Mouse (Mus musculus): ENCODE results near the gene Dmkn. TPM values are rescaled to one million over a fixed set of nuclear protein-coding genes. Genes with fewer than 3 reads are reported as not detected.

The Dmkn gene
- polyA plus RNA-seq, 1 experiment from 2014 or later: 3.6 TPM

GRCm38 (mm10) chr7:30766408-30766807 is 2.9 kb downstream of the Dmkn start:
- Histone ChIP-seq H3K36me3 (no peaks in the 10 kb centered on the region), H3K9ac (no peak overlapping the region)
- 82% methylated on average over 4 of the region's 4 CpGs for WGBS

GRCm38 (mm10) chr7:30769236-30769635 is 5.7 kb downstream of the Dmkn start:
- no peak overlapping the region for H3K4me3 ChIP-seq
- no peaks in the 10 kb centered on the region for H3K4me1 ChIP-seq (replicated peaks)
- H3K4me2 ChIP-seq: no peak overlapping the region
- H3K27ac ChIP-seq: no peak overlapping the region
- H3K9ac ChIP-seq: no peak overlapping the region
- no peaks in the 10 kb centered on the region; the same call in 1 of the 2 replicates for H3K27me3 ChIP-seq
- H3K9me3 ChIP-seq (replicated peaks): no peaks in the 10 kb centered on the region
- 22% methylated on average over 9 of the region's 9 CpGs for WGBS
- no peaks in the 10 kb centered on the region for H3K36me3 ChIP-seq
- ATAC-seq (replicated peaks; ENCODE audit: insufficient number of reproducible peaks, insufficient read depth, low FRiP score, low read depth): no peak

More at GRCm38 (mm10) chr7:30766408-30766807, 2.9 kb downstream of the Dmkn start:
- H3K27me3 ChIP-seq: peaks cover 3% of the 10 kb centered on the region
- H3K27ac ChIP-seq: no peak overlapping the region
- H3K4me2 ChIP-seq: no peak overlapping the region
- no peaks in the 10 kb centered on the region; the same call in 1 of the 2 replicates for H3K4me1 ChIP-seq (replicated peaks)
- no peak overlapping the region for H3K4me3 ChIP-seq
- ATAC-seq (replicated peaks; ENCODE audit: insufficient number of reproducible peaks, insufficient read depth, low FRiP score, low read depth): no peak
- H3K9me3 ChIP-seq (replicated peaks): no peaks in the 10 kb centered on the region

GRCm38 (mm10) chr7:30776104-30776503 is 12.5 kb downstream of the Dmkn start:
- H3K36me3 ChIP-seq: no peaks in the 10 kb centered on the region
- H3K9ac ChIP-seq: no peak overlapping the region
- 73% methylated on average over 9 of the region's 9 CpGs for WGBS
- H3K4me2 ChIP-seq: no peak overlapping the region
- no peak overlapping the region for H3K4me3 ChIP-seq
- H3K9me3 ChIP-seq (replicated peaks): no peaks in the 10 kb centered on the region
- ATAC-seq (replicated peaks; ENCODE audit: insufficient number of reproducible peaks, insufficient read depth, low FRiP score, low read depth): no peak
- H3K27me3 ChIP-seq: no peaks in the 10 kb centered on the region
- H3K27ac ChIP-seq: no peak overlapping the region
- no peaks in the 10 kb centered on the region for H3K4me1 ChIP-seq (replicated peaks)

- H3K4me3 ChIP-seq: no peak overlapping the region
- no peak overlapping the region for H3K9ac ChIP-seq
Observed at GRCm38 (mm10) chr7:30777081-30777579, 13.6 kb downstream of the Dmkn start.

DNA sequence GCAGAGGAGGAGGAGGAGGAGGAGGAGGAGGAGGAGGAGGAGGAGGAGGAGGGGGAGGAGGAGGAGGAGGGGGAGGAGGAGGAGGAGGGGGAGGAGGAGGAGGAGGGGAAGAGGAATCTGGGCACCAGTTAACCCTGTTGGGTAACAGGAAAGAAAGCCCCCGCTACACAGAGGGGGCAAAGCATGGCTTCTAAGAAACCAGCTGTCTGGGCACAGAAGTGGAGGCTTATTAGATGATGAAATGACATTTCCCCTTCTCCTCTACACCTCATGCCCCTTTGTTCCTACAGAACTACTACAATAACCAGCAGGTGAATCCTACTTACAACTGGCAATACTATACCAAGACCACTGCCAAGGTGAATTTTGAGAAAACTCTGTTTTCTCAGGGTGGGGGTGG is 14.4 kb downstream of the Dmkn start:
- Histone ChIP-seq H3K9me3 (replicated peaks) (no peaks in the 10 kb centered on the region), H3K4me1 (replicated peaks) (no peaks in the 10 kb centered on the region), H3K27me3 (no peaks in the 10 kb centered on the region), H3K27ac (no peak overlapping the region), H3K9ac (no peak overlapping the region), H3K4me2 (no peak overlapping the region), H3K4me3 (no peak overlapping the region), H3K36me3 (no peaks in the 10 kb centered on the region)
- 75% methylated on average over 1 of the region's 1 CpGs for WGBS
- ATAC-seq (replicated peaks; ENCODE audit: insufficient number of reproducible peaks, insufficient read depth, low FRiP score, low read depth): no peak

More at GRCm38 (mm10) chr7:30777081-30777579, 13.6 kb downstream of the Dmkn start:
- WGBS: 45% methylated on average over 7 of the region's 7 CpGs
- H3K27ac ChIP-seq: no peak overlapping the region
- no peaks in the 10 kb centered on the region for H3K27me3 ChIP-seq
- no peaks in the 10 kb centered on the region for H3K36me3 ChIP-seq
- ATAC-seq (replicated peaks; ENCODE audit: insufficient number of reproducible peaks, insufficient read depth, low FRiP score, low read depth): no peak
- H3K4me1 ChIP-seq (replicated peaks): no peaks in the 10 kb centered on the region
- no peak overlapping the region for H3K4me2 ChIP-seq
- H3K9me3 ChIP-seq (replicated peaks): no peaks in the 10 kb centered on the region

DNA sequence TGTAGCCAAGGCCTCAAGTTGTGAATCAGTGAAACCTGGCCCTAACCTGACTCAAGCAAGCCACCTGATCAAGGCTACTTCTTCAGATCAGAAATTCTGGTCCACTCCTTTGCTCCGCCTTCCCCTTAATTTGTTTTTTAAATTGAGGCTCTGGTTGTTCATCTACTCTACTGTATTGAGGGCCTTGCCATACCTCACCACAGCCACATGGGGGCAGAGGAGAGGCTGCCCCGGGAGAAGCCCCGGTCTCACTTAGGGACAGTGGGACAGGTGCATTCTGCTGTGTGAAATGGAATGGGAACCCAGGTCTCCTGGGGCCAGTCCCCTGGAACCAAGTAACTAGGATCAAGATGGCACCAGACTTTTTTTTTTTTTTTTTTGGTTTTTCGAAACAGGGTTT is 18.2 kb downstream of the Dmkn start:
- ATAC-seq (replicated peaks; ENCODE audit: insufficient number of reproducible peaks, insufficient read depth, low FRiP score, low read depth): no peak
- Histone ChIP-seq H3K4me2 (no peak overlapping the region), H3K4me1 (replicated peaks) (no peaks in the 10 kb centered on the region), H3K9ac (no peak overlapping the region), H3K4me3 (no peak overlapping the region), H3K9me3 (replicated peaks) (no peaks in the 10 kb centered on the region), H3K36me3 (no peaks in the 10 kb centered on the region), H3K27me3 (no peaks in the 10 kb centered on the region), H3K27ac (no peak overlapping the region)
- 61% methylated on average over 4 of the region's 4 CpGs for WGBS

DNA sequence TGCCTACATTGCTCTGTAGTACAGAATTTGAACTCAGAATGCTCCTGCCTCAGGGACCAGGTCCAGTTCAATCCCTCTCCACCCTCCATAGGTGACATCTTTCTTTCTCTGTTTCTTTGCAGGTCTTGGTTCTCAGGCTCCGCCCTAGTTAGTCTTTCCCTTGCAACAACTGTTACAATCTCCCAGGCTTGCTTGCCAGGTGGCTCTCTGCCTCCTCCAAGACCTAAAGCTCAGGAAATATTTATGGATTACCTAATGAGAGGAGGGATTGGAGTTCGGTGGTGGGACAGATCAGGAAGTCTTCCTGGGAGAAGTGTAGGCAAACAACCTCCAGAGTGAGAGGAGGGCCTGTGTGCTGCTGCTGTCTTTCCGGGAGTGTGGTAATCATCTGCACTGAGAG is 19.1 kb downstream of the Dmkn start:
- 67% methylated on average over 3 of the region's 3 CpGs for WGBS
- no peaks in the 10 kb centered on the region for H3K9me3 ChIP-seq (replicated peaks)

GRCm38 (mm10) chr7:30785154-30785553 is 21.6 kb downstream of the Dmkn start:
- no peak for ATAC-seq (replicated peaks; ENCODE audit: insufficient number of reproducible peaks, insufficient read depth, low FRiP score, low read depth)
- Histone ChIP-seq H3K9me3 (replicated peaks) (no peaks in the 10 kb centered on the region), H3K4me2 (no peak overlapping the region), H3K27me3 (peaks cover 9% of the 10 kb centered on the region; the same call in 1 of the 2 replicates), H3K27ac (no peak overlapping the region), H3K4me1 (replicated peaks) (no peaks in the 10 kb centered on the region), H3K36me3 (no peaks in the 10 kb centered on the region), H3K9ac (no peak overlapping the region), H3K4me3 (no peak overlapping the region)
- WGBS: 72% methylated on average over 1 of the region's 1 CpGs

More for the DNA sequence above, 19.1 kb downstream of the Dmkn start:
- no peaks in the 10 kb centered on the region for H3K36me3 ChIP-seq
- H3K4me3 ChIP-seq: no peak overlapping the region
- no peak overlapping the region for H3K9ac ChIP-seq
- no peaks in the 10 kb centered on the region for H3K4me1 ChIP-seq (replicated peaks)
- no peaks in the 10 kb centered on the region for H3K27me3 ChIP-seq
- H3K27ac ChIP-seq: no peak overlapping the region
- no peak overlapping the region for H3K4me2 ChIP-seq
- no peak for ATAC-seq (replicated peaks; ENCODE audit: insufficient number of reproducible peaks, insufficient read depth, low FRiP score, low read depth)

DNA sequence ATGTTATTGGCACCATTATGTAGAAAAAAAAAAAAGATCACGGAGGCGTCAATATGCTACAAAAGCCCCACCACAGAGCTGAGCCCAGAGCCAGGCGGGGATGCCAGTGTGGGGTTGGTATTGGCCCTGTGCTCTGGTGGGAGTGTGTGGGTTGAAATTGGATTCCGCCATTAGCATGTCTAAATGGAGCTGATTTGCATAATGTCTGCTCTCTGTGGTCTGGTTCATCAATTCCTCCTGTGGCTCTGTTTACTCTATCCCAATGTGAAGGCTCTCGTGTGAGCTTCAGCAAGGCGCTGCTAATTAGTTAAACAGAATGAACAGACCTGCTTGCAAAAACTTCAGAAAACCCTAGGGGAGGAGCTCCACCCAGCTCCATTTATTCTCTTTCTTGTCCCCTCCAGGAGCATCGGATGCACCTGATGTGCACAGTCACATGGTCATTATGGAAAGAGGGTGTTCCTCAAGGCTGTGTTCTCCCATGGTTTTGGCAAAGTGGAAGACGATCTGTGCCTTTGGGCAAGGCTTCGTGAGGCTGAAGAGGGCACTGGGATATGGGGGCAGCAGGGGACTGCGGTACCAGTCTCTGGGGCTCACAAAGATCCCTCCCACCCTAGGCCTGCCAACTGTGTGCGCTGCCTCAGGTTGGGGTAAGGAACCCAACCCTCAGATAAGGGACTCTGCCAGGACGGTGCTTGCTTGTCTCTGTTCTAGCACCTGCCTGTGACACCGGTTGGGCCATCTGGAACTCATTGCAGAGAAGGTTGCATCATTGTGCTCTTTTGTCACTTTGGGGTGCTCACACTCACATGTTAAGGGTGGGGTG is 22.4 kb downstream of the Dmkn start:
- Histone ChIP-seq H3K27me3 (peaks cover 13% of the 10 kb centered on the region; the same call in 1 of the 2 replicates), H3K36me3 (no peaks in the 10 kb centered on the region), H3K9ac (no peak overlapping the region), H3K27ac (no peak overlapping the region), H3K9me3 (replicated peaks) (no peaks in the 10 kb centered on the region), H3K4me3 (no peak overlapping the region), H3K4me2 (no peak overlapping the region), H3K4me1 (replicated peaks) (no peaks in the 10 kb centered on the region)
- no peak for ATAC-seq (replicated peaks; ENCODE audit: insufficient number of reproducible peaks, insufficient read depth, low FRiP score, low read depth)
- WGBS: 73% methylated on average over 13 of the region's 13 CpGs

DNA sequence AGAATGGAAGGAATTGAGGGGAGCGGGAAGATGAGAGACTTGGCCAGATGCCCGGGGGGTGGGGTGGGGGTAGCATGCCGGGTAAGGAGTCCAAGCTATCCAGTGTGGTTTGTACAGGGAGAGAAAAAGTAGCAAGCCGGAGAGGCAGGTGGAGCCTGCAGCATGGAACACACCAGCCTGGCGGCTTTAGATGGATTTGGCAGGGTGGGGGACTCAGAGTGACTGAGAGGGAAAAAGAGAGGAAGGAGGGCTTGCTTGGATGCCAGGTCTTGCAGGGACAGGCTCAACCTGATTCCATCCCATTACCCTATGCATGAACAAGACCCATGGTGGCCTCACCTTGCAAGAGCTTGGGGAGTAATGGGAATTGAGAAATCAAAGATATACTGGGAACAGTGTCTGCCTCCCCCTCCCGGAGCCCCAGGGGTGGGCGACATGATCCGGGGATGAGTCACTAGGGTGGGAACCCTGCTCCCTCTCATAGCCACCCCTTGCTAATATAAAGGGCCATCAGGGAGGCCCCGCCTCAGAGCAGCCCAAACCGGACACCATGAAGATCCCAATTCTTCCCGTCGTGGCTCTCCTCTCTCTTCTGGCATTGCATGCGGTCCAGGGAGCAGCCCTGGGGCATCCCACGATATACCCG is 23.9 kb downstream of the Dmkn start, which contains the start of gene Krtdap:
TSS of gene Krtdap (plus strand) at position 520 of the 646 bp plus-strand sequence.
- ATAC-seq (replicated peaks; ENCODE audit: insufficient number of reproducible peaks, insufficient read depth, low FRiP score, low read depth): no peak
- Histone ChIP-seq H3K9me3 (replicated peaks) (no peaks in the 10 kb centered on the region), H3K9ac (no peak within 1 kb of the TSS), H3K4me2 (no peak within 1 kb of the TSS), H3K27ac (no peak within 1 kb of the TSS), H3K4me1 (replicated peaks) (no peaks in the 10 kb centered on the region), H3K4me3 (no peak within 1 kb of the TSS), H3K27me3 (peaks cover 16% of the 10 kb centered on the region; the same call in 1 of the 2 replicates), H3K36me3 (no peaks in the 10 kb centered on the region)
- 38% methylated on average over 15 of the region's 15 CpGs for WGBS

DNA sequence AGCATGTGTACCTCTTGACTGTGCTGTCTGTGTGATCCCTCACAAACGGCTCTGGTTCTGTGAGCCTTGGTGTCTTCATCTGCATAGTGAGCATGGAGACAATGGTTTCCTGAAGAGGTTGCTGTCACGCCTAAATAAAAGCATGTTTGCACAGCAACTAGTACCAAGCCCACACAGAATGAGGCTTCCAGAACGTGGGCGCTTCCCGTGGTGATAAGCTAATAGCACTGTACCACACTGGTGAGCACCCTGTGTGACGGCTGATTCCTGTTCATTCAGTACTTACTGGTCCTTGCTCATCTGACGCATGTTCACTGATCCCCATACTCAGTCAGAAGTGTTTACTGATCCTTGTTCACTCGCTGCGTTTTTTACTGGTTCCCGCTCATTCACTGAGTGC is 26.6 kb downstream of the Dmkn start:
- ATAC-seq (replicated peaks; ENCODE audit: insufficient number of reproducible peaks, insufficient read depth, low FRiP score, low read depth): no peak
- Histone ChIP-seq H3K36me3 (no peaks in the 10 kb centered on the region), H3K4me2 (no peak overlapping the region), H3K4me1 (replicated peaks) (no peaks in the 10 kb centered on the region), H3K4me3 (no peak overlapping the region), H3K27ac (no peak overlapping the region), H3K9me3 (replicated peaks) (no peaks in the 10 kb centered on the region), H3K9ac (no peak overlapping the region), H3K27me3 (peaks cover 16% of the 10 kb centered on the region; the same call in 1 of the 2 replicates)
- WGBS: 71% methylated on average over 10 of the region's 10 CpGs
